Mouse (Mus musculus) liver, embryonic 12.5 days (tissue): ENCODE measurements around the gene Napa. TPM values are rescaled to one million over a fixed set of nuclear protein-coding genes. Genes with fewer than 3 reads are reported as not detected.

Experiments
- ATAC-seq: fragments of 200-750 bp; cut with Nextera tagmentation; 2 replicates; pipeline ENCODE4 v1.8.0; 2017; ENCODE audit warnings: moderate number of reproducible peaks, mild to moderate bottlenecking, moderate library complexity
- H3K27ac ChIP-seq: fragments of 300-500 bp; sonication (generic); 2 replicates; pipeline ENCODE4 v1.5.1; 2016; ENCODE audit warnings: mild to moderate bottlenecking
- H3K27me3 ChIP-seq: fragments of 300-500 bp; sonication (generic); replicated peaks from 2 replicates; pipeline ENCODE4 v1.6.1; 2016; ENCODE audit warnings: mild to moderate bottlenecking, moderate library complexity
- H3K36me3 ChIP-seq: fragments of 300-500 bp; sonication (generic); 2 replicates; pipeline ENCODE4 v1.6.1; 2016; ENCODE audit warnings: mild to moderate bottlenecking, moderate library complexity
- H3K4me1 ChIP-seq: fragments of 300-500 bp; sonication (generic); 2 replicates; pipeline ENCODE4 v1.6.1; 2016
- H3K4me2 ChIP-seq: fragments of 300-500 bp; sonication (generic); 2 replicates; pipeline ENCODE4 v1.6.1; 2016; ENCODE audit warnings: mild to moderate bottlenecking, moderate library complexity
- H3K4me3 ChIP-seq: fragments of 300-500 bp; sonication (generic); 2 replicates; pipeline ENCODE4 v1.5.1; 2016; ENCODE audit warnings: mild to moderate bottlenecking, moderate library complexity
- H3K9ac ChIP-seq: fragments of 300-500 bp; sonication (generic); 2 replicates; pipeline ENCODE4 v1.6.1; 2016; ENCODE audit warnings: mild to moderate bottlenecking, moderate library complexity
- H3K9me3 ChIP-seq: fragments of 300-500 bp; sonication (generic); replicated peaks from 2 replicates; pipeline ENCODE4 v1.6.1; 2016; ENCODE audit warnings: mild to moderate bottlenecking, moderate library complexity
- WGBS: fragments of 180-500 bp; shearing (Covaris S2); methylation state at CpG from one replicate; pipeline ENCODE4 v1.1.7; 2016; ENCODE audit not compliant: insufficient replicate concordance; 5-methylcytosine and 5-hydroxymethylcytosine counted together
- polyA plus RNA-seq: library from polyadenylated mRNA; unstranded; fragments of >200 nt; fragmentation: Nextera tagmentation; extraction: Ambion mirVana; gene quantifications from 2 replicates; pipeline ENCODE4 v1.2.1, GENCODE M21; 2016

Gene Napa
- 163 and 165 TPM in 2 replicates for polyA plus RNA-seq

- peak; percentile 95 for ATAC-seq
- H3K27me3 ChIP-seq = peaks cover 16% of the 10 kb centered on the region
- peak within 1 kb of the TSS; percentile 95 for H3K4me2 ChIP-seq
- H3K4me3 ChIP-seq = peak within 1 kb of the TSS; percentile 95
- WGBS = under 1% methylated on average over 68 of the region's 68 CpGs
- peaks cover 42% of the 10 kb centered on the region for H3K4me1 ChIP-seq
- peak within 1 kb of the TSS; percentile 96 for H3K27ac ChIP-seq
- no peaks in the 10 kb centered on the region for H3K9me3 ChIP-seq
- H3K9ac ChIP-seq = peak within 1 kb of the TSS; percentile 98
- peaks cover 29% of the 10 kb centered on the region for H3K36me3 ChIP-seq
Measured at GRCm38 (mm10) chr7:16098021-16099017, at the start of gene Napa. Gene Napa, plus strand, starts transcription at chr7:16098458.

GRCm38 (mm10) chr7:16048675-16049575 is 49.3 kb upstream of the Napa start:
- peak overlapping the region; percentile 91 for H3K27ac ChIP-seq
- H3K36me3 ChIP-seq = no peaks in the 10 kb centered on the region
- 5% methylated on average over 36 of the region's 36 CpGs for WGBS
- H3K4me2 ChIP-seq = peak overlapping the region; percentile 94
- H3K9ac ChIP-seq = peak overlapping the region; percentile 88
- no peaks in the 10 kb centered on the region for H3K9me3 ChIP-seq
- H3K4me3 ChIP-seq = peak overlapping the region; percentile 86
- H3K27me3 ChIP-seq = no peaks in the 10 kb centered on the region
- 0 out of 2 replicates have a peak, but pooled peaks have one; percentile 0 for ATAC-seq
- H3K4me1 ChIP-seq = peaks cover 68% of the 10 kb centered on the region

- Histone ChIP-seq H3K36me3 (no peaks in the 10 kb centered on the region), H3K9me3 (no peaks in the 10 kb centered on the region), H3K4me3 (peak overlapping the region; percentile 86), H3K4me2 (peak overlapping the region; percentile 94), H3K27me3 (no peaks in the 10 kb centered on the region), H3K27ac (peak overlapping the region; percentile 91), H3K4me1 (peaks cover 64% of the 10 kb centered on the region), H3K9ac (peak overlapping the region; percentile 88)
- WGBS = 52% methylated on average over 7 of the region's 7 CpGs
- ATAC-seq = no peak
Measured at GRCm38 (mm10) chr7:16049576-16049915, 48.7 kb upstream of the Napa start.

GRCm38 (mm10) chr7:16050600-16050999 is 47.7 kb upstream of the Napa start:
- Histone ChIP-seq H3K4me3 (peak overlapping the region; percentile 86; the same call in 1 of the 2 replicates), H3K36me3 (no peaks in the 10 kb centered on the region), H3K9me3 (no peaks in the 10 kb centered on the region), H3K4me1 (peaks cover 53% of the 10 kb centered on the region), H3K27ac (peak overlapping the region; percentile 91; the same call in 1 of the 2 replicates), H3K4me2 (peak overlapping the region; percentile 94), H3K27me3 (no peaks in the 10 kb centered on the region), H3K9ac (peak overlapping the region; percentile 88)
- no peak for ATAC-seq
- WGBS = 78% methylated on average over 3 of the region's 3 CpGs

GRCm38 (mm10) chr7:16051883-16052595 is 46.2 kb upstream of the Napa start:
- 2% methylated on average over 19 of the region's 19 CpGs for WGBS
- H3K4me1 ChIP-seq = peaks cover 43% of the 10 kb centered on the region

GRCm38 (mm10) chr7:16052684-16053083 is 45.6 kb upstream of the Napa start:
- 2% methylated on average over 24 of the region's 24 CpGs for WGBS

More at GRCm38 (mm10) chr7:16051883-16052595, 46.2 kb upstream of the Napa start:
- Histone ChIP-seq H3K4me3 (peak overlapping the region; percentile 69), H3K27ac (peak overlapping the region; percentile 93), H3K27me3 (peaks cover under 1% of the 10 kb centered on the region; the same call in 1 of the 2 replicates), H3K4me2 (peak overlapping the region; percentile 94), H3K9ac (peak overlapping the region; percentile 81), H3K9me3 (no peaks in the 10 kb centered on the region), H3K36me3 (no peaks in the 10 kb centered on the region)
- peak; percentile 50 for ATAC-seq

GRCm38 (mm10) chr7:16053105-16053504 is 45.2 kb upstream of the Napa start:
- Histone ChIP-seq H3K9ac (peak overlapping the region; percentile 58), H3K27me3 (peaks cover 8% of the 10 kb centered on the region; the same call in 1 of the 2 replicates), H3K4me2 (peak overlapping the region; percentile 94), H3K9me3 (no peaks in the 10 kb centered on the region), H3K4me1 (peaks cover 43% of the 10 kb centered on the region), H3K36me3 (no peaks in the 10 kb centered on the region), H3K27ac (peak overlapping the region; percentile 85), H3K4me3 (peak overlapping the region; percentile 69)
- 2% methylated on average over 6 of the region's 6 CpGs for WGBS
- no peak for ATAC-seq

More at GRCm38 (mm10) chr7:16052684-16053083, 45.6 kb upstream of the Napa start:
- ATAC-seq = peak; percentile 78
- Histone ChIP-seq H3K9ac (peak overlapping the region; percentile 81), H3K27me3 (peaks cover 5% of the 10 kb centered on the region; the same call in 1 of the 2 replicates), H3K4me2 (peak overlapping the region; percentile 94), H3K9me3 (no peaks in the 10 kb centered on the region), H3K4me1 (peaks cover 43% of the 10 kb centered on the region), H3K4me3 (peak overlapping the region; percentile 69), H3K36me3 (no peaks in the 10 kb centered on the region), H3K27ac (peak overlapping the region; percentile 93)

- ATAC-seq = no peak
- WGBS = 53% methylated on average over 4 of the region's 4 CpGs
- Histone ChIP-seq H3K4me1 (peaks cover 32% of the 10 kb centered on the region), H3K27ac (no peak overlapping the region), H3K9me3 (no peaks in the 10 kb centered on the region), H3K36me3 (no peaks in the 10 kb centered on the region), H3K27me3 (peaks cover 22% of the 10 kb centered on the region), H3K9ac (no peak overlapping the region), H3K4me3 (no peak overlapping the region), H3K4me2 (no peak overlapping the region)
Measured at GRCm38 (mm10) chr7:16054966-16055365, 43.3 kb upstream of the Napa start.

GRCm38 (mm10) chr7:16055665-16056064 is 42.6 kb upstream of the Napa start:
- no peaks in the 10 kb centered on the region for H3K9me3 ChIP-seq
- no peak for ATAC-seq
- no peak overlapping the region for H3K4me3 ChIP-seq
- 68% methylated on average over 6 of the region's 6 CpGs for WGBS
- H3K4me2 ChIP-seq = no peak overlapping the region
- no peaks in the 10 kb centered on the region for H3K36me3 ChIP-seq
- H3K27ac ChIP-seq = no peak overlapping the region
- H3K4me1 ChIP-seq = peaks cover 25% of the 10 kb centered on the region
- no peak overlapping the region for H3K9ac ChIP-seq
- H3K27me3 ChIP-seq = peaks cover 29% of the 10 kb centered on the region

- no peak overlapping the region for H3K9ac ChIP-seq
- H3K36me3 ChIP-seq = no peaks in the 10 kb centered on the region
- no peak for ATAC-seq
- WGBS = 18% methylated on average over 5 of the region's 5 CpGs
- peaks cover 38% of the 10 kb centered on the region for H3K27me3 ChIP-seq
- H3K27ac ChIP-seq = no peak overlapping the region
- H3K9me3 ChIP-seq = peaks cover 9% of the 10 kb centered on the region; the same call in 1 of the 2 replicates
- H3K4me1 ChIP-seq = peaks cover 18% of the 10 kb centered on the region
- no peak overlapping the region for H3K4me2 ChIP-seq
- no peak overlapping the region for H3K4me3 ChIP-seq
Measured at GRCm38 (mm10) chr7:16056459-16057135, 41.7 kb upstream of the Napa start.
